Mouse (Mus musculus) erythroblast, embryonic 14.5 days (primary cell): ENCODE data around the gene Spag16.

ENCODE experiments used
- GATA1 ChIP-seq: IDR thresholded peaks from 2 replicates; pipeline ENCODE4 v1.6.1; 2012; ENCODE audit warnings: low read length, inconsistent platforms, mixed read lengths
- TAL1 ChIP-seq: IDR thresholded peaks from 3 replicates; pipeline ENCODE4 v1.6.1; 2012; ENCODE audit warnings: low read length, inconsistent platforms, mixed read lengths

- no peak for TF ChIP-seq TAL1
- TF ChIP-seq GATA1: no peak
These were observed 36.2 kb upstream of the Spag16 start for GRCm38 (mm10) chr1:69790337-69791250.
